Mouse (Mus musculus) heart, embryonic 10.5 days (tissue): ENCODE measurements around the gene Cd200r3. TPM values are rescaled to one million over a fixed set of nuclear protein-coding genes. Genes with fewer than 3 reads are reported as not detected.
A peak's percentile ranks its signal among the peaks of the same experiment; 100 is the strongest.

ENCODE experiments used
- DNase-seq: peaks from one replicate; pipeline ENCODE4 v3.0.0-alpha.2; 2017; ENCODE audit warnings: low spot score
- H3K27ac ChIP-seq: fragments of 300-500 bp; sonication (generic); 2 replicates; pipeline ENCODE4 v1.5.1; 2016; ENCODE audit warnings: mild to moderate bottlenecking
- H3K27me3 ChIP-seq: fragments of 300-500 bp; sonication (generic); 2 replicates; pipeline ENCODE4 v1.6.1; 2016; ENCODE audit warnings: mild to moderate bottlenecking; ENCODE audit not compliant: poor library complexity, insufficient read depth, severe bottlenecking
- H3K36me3 ChIP-seq: fragments of 300-500 bp; sonication (generic); 2 replicates; pipeline ENCODE4 v1.6.1; 2016; ENCODE audit warnings: mild to moderate bottlenecking, moderate library complexity
- H3K4me1 ChIP-seq: fragments of 300-500 bp; sonication (generic); 2 replicates; pipeline ENCODE4 v1.6.1; 2016; ENCODE audit warnings: mild to moderate bottlenecking
- H3K4me3 ChIP-seq: fragments of 300-500 bp; sonication (generic); 2 replicates; pipeline ENCODE4 v1.5.1; 2016; ENCODE audit warnings: mild to moderate bottlenecking, moderate library complexity
- H3K9me3 ChIP-seq: fragments of 300-500 bp; sonication (generic); 2 replicates; pipeline ENCODE4 v1.6.1; 2016; ENCODE audit warnings: mild to moderate bottlenecking, moderate library complexity
- WGBS: fragments of 180-500 bp; shearing (Covaris S2); methylation state at CpG from one replicate; pipeline ENCODE4 v1.1.7; 2016; 5-methylcytosine and 5-hydroxymethylcytosine counted together
- polyA plus RNA-seq: library from polyadenylated mRNA; unstranded; fragments of >200 nt; fragmentation: Nextera tagmentation; extraction: Ambion mirVana; gene quantifications from 2 replicates; pipeline ENCODE4 v1.2.1, GENCODE M21; 2016

Cd200r3 gene
- polyA plus RNA-seq, 1 experiment from 2014 or later, result 0.36 TPM

DNA sequence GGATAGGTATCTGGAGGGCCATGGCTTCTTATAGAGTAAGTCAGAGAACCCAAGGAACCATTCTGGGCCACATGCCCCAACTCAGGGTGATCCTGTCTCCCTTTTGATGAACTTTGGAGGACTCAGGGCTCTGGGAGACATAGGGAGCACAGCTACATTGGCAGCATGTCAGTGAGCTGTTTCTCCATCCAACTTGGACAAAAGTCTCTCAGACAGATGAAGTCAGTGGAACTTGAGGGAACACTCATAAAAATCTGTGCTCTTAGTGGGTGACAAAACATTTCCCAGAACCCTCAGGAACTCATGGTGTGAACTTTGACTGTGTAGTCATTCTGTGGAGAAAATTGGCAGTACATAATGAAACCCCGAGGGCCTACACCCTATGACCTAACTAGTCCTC lies 53.2 kb downstream of the Cd200r3 start:
- no peak for DNase-seq
- no peak overlapping the region for H3K27ac ChIP-seq
- WGBS, result 78% methylated on average over 1 of the region's 1 CpGs
- no peaks in the 10 kb centered on the region for H3K4me1 ChIP-seq
- H3K9me3 ChIP-seq, result no peaks in the 10 kb centered on the region
- no peaks in the 10 kb centered on the region for H3K27me3 ChIP-seq
- no peaks in the 10 kb centered on the region for H3K36me3 ChIP-seq
- H3K4me3 ChIP-seq, result no peak overlapping the region

DNA sequence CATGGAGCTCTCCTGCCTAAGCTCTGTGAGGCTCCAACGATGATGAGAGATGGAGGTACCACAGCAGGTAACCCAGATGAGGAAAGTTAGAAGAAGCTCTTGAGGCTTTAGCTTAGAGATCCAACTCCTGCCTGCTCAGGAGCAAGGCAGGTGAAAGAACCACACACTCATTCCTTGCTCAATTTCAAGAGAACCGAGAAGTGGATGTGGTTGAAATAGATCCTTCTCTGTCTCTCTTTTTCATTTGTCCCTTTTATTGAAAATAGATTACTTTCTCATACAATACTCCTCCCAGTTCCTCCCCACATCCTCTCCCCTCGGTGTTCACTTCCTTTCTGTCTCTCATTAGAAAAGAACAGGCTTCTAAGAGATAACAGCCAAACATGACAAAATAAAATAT lies 56.1 kb downstream of the Cd200r3 start:
- Histone ChIP-seq H3K27me3 (no peaks in the 10 kb centered on the region), H3K9me3 (no peaks in the 10 kb centered on the region), H3K36me3 (no peaks in the 10 kb centered on the region), H3K4me1 (no peaks in the 10 kb centered on the region), H3K27ac (no peak overlapping the region), H3K4me3 (no peak overlapping the region)
- WGBS, result 57% methylated on average over 3 of the region's 3 CpGs
- DNase-seq, result no peak

DNA sequence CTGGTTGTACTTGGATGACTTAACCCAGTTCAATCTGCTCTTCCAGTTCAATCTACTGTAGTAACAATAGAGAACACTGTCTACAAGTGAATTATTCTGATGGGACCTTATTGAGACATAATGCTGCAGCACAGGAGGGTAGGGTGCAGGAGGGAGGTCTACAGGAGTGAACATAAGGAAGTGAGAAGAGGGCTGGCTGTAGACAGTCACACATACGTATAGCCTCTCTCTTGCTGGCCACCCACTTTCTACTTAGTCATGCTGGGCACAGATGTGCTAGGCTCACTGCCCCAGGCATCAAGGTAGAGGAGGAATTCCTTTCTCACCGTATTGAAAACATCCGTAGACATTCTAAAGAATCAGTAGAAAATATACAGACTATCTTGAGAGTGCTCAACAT lies 61.0 kb downstream of the Cd200r3 start:
- H3K36me3 ChIP-seq, result no peaks in the 10 kb centered on the region
- no peak overlapping the region for H3K4me3 ChIP-seq
- no peak for DNase-seq
- no peaks in the 10 kb centered on the region for H3K9me3 ChIP-seq
- 76% methylated on average over 3 of the region's 3 CpGs for WGBS
- H3K4me1 ChIP-seq, result no peaks in the 10 kb centered on the region
- no peaks in the 10 kb centered on the region for H3K27me3 ChIP-seq
- H3K27ac ChIP-seq, result no peak overlapping the region

DNA sequence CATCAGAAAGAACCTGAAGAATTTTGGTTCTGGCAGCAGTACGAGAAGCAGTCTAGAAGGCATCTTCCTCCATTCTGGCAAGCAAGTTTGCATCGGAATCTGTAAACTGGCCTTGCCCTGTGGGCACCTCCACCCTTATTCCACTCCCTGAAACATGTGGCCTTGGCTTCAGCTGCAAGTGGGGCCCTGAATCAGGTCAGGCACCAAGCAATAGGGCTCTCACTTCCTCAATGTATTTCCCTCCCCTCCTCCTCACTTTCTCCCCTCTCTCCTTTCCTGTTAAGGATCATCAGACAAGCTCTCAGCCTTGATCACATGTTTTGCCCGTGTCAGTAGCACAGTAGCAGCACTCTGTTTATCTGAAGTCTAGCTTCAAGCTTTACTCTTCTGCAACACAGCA lies 61.8 kb downstream of the Cd200r3 start:
- Histone ChIP-seq H3K27me3 (no peaks in the 10 kb centered on the region), H3K36me3 (no peaks in the 10 kb centered on the region), H3K4me3 (no peak overlapping the region), H3K9me3 (no peaks in the 10 kb centered on the region), H3K4me1 (no peaks in the 10 kb centered on the region), H3K27ac (no peak overlapping the region)
- no peak for DNase-seq
- WGBS, result 68% methylated on average over 3 of the region's 3 CpGs

DNA sequence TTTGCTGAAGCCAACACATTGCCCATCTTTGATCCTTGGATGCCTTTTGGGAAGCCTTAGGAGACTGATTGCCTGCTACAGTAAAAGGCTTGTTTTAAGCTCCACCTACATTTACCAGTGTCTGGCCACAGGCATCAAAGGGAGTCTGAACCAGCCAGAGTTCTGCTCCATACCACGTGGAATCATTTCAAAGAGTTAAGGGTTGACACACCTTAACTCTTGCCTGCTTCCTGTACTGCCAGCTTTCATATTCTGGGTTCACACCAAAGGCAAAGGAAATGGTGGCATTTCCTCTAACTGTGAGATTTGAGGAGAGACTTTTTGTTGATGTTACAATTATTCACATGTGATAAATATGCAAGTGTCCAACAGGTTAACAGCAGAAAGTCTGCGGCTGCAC lies 63.5 kb downstream of the Cd200r3 start:
- H3K27ac ChIP-seq, result no peak overlapping the region
- H3K4me3 ChIP-seq, result no peak overlapping the region
- no peaks in the 10 kb centered on the region for H3K9me3 ChIP-seq
- H3K4me1 ChIP-seq, result no peaks in the 10 kb centered on the region
- no peak for DNase-seq
- H3K27me3 ChIP-seq, result no peaks in the 10 kb centered on the region
- H3K36me3 ChIP-seq, result no peaks in the 10 kb centered on the region
- WGBS, result 53% methylated on average over 2 of the region's 2 CpGs

DNA sequence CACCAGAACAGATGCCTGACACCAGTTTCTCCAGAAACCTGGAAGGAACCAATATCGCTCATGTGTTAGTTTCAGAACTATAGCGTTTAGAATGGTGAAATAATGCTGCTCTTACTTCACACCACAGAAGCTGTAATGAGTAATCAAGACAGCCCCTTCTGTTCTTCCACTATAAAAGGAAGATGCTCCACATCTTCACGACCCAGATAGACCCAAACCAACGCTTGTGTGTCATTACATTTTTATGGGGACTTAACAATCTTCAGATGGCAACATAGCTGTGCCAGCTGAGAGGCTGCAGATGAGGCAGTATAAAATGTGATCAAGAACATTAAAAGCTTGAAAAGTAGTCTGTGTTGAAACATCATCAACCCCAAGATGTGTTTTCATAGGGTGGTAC lies 64.3 kb downstream of the Cd200r3 start:
- H3K36me3 ChIP-seq, result no peaks in the 10 kb centered on the region
- H3K27ac ChIP-seq, result no peak overlapping the region
- no peaks in the 10 kb centered on the region for H3K27me3 ChIP-seq
- 83% methylated on average over 4 of the region's 4 CpGs for WGBS
- DNase-seq, result no peak
- no peaks in the 10 kb centered on the region for H3K9me3 ChIP-seq
- no peaks in the 10 kb centered on the region for H3K4me1 ChIP-seq
- H3K4me3 ChIP-seq, result no peak overlapping the region

DNA sequence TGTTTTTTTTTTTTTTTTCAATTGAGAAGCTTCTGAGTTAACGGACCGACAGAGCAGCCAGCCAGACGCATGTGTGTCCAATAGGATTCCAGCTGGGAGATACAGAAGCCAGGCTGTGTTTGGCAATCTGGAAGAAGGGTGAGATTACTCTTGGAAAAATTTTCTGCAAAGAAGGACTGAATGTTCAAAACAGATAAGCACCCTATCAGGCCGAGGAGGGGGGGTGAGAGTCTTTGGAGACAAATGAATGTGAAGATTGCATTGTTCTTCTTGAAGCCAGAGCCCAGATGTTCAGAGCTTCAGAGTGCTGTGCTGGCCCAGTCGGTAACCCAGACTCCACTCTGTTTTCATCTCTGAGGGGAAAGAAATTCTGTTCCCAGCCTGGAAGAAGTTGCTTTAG lies 66.2 kb downstream of the Cd200r3 start:
- peak; percentile 76 for DNase-seq
- H3K27ac ChIP-seq, result no peak overlapping the region
- H3K27me3 ChIP-seq, result no peaks in the 10 kb centered on the region
- H3K36me3 ChIP-seq, result no peaks in the 10 kb centered on the region
- H3K9me3 ChIP-seq, result no peaks in the 10 kb centered on the region
- H3K4me3 ChIP-seq, result no peak overlapping the region
- no peaks in the 10 kb centered on the region for H3K4me1 ChIP-seq
- 31% methylated on average over 5 of the region's 5 CpGs for WGBS

DNA sequence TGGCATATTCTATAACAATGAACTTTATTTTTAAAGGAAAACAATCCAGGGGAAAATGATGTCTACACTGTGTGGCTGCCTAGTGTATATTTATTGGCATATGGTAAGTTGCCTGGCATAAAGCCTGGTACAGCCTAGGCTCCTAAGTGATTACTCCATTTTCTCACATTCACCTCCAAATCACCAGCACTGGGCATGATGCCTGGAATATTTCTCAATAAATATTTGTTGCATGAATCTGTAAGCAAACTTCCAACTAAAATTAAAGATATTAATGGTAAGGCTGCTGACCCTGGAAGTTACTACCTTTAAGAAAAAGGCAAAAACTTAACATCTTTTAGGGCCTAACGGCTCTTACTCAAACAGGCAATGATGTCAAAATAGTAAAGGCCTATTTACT lies 72.1 kb downstream of the Cd200r3 start:
- no peaks in the 10 kb centered on the region for H3K4me1 ChIP-seq
- no peaks in the 10 kb centered on the region for H3K27me3 ChIP-seq
- no peaks in the 10 kb centered on the region for H3K36me3 ChIP-seq
- H3K4me3 ChIP-seq, result no peak overlapping the region
- H3K27ac ChIP-seq, result no peak overlapping the region
- 85% methylated on average over 1 of the region's 1 CpGs for WGBS
- DNase-seq, result no peak
- no peaks in the 10 kb centered on the region for H3K9me3 ChIP-seq

DNA sequence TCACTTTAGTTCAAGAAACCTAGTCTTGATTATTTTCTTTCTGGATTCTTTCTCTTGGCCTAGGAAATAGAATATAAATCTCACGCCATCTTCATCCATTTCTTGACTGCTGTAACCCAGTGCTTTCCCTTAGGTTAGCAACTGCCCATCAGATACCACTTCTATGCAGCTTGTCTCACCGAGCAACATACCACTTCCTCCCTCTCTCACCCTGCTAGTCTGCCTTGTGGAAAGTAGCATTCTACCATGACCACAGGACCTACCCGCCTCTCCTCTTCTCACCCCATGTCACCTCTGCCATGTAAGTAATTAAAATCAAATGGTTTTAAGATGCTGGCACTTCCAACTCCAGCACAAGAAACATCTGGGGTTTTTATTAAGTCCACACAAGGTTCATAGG lies 73.0 kb downstream of the Cd200r3 start:
- Histone ChIP-seq H3K36me3 (no peaks in the 10 kb centered on the region), H3K27me3 (no peaks in the 10 kb centered on the region), H3K9me3 (no peaks in the 10 kb centered on the region), H3K27ac (no peak overlapping the region), H3K4me1 (no peaks in the 10 kb centered on the region), H3K4me3 (no peak overlapping the region)
- WGBS, result 59% methylated on average over 3 of the region's 3 CpGs
- DNase-seq, result no peak

DNA sequence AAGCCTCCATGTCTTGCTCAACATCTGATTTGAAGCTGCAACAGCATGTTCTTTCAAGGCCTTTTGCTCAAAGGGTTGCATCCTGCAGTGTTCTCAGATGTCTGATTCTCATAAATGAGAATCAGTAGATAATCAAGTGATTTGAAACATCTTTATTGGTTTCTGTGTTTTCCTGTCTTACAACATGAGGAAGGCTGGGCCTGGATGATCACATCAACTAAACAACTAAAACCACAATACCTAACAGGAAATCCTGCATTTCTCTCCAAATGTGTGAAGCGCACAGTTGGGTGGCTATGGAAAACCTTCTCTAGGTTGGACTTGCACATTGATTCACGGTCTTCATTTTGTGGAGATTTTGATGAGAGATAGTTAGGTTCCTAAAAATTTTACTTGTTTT lies 75.4 kb downstream of the Cd200r3 start:
- 77% methylated on average over 2 of the region's 2 CpGs for WGBS
- Histone ChIP-seq H3K4me3 (no peak overlapping the region), H3K36me3 (no peaks in the 10 kb centered on the region), H3K4me1 (no peaks in the 10 kb centered on the region), H3K27ac (no peak overlapping the region), H3K27me3 (no peaks in the 10 kb centered on the region), H3K9me3 (no peaks in the 10 kb centered on the region)
- no peak for DNase-seq

DNA sequence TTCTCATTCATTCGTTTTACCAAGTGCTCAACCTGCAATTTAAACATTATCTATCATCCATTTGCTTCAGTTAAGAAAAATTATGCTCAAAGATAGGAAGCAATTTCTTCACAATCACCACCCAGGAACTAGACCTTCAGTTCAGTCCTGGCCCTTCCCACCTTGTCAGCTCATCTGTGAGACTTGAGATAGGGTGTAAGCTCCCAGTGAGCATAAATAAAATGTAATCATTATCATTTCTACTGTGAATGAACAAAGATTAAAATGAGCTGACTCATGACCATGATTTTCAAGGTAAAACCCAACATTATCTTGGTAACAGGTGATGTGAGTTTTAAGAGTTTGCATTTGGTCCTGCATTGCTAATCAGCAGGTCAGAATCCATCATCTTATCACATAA lies 76.6 kb downstream of the Cd200r3 start:
- Histone ChIP-seq H3K36me3 (no peaks in the 10 kb centered on the region), H3K4me1 (no peaks in the 10 kb centered on the region), H3K9me3 (no peaks in the 10 kb centered on the region), H3K27ac (no peak overlapping the region), H3K27me3 (no peaks in the 10 kb centered on the region), H3K4me3 (no peak overlapping the region)
- 84% methylated on average over 1 of the region's 1 CpGs for WGBS
- DNase-seq, result no peak

DNA sequence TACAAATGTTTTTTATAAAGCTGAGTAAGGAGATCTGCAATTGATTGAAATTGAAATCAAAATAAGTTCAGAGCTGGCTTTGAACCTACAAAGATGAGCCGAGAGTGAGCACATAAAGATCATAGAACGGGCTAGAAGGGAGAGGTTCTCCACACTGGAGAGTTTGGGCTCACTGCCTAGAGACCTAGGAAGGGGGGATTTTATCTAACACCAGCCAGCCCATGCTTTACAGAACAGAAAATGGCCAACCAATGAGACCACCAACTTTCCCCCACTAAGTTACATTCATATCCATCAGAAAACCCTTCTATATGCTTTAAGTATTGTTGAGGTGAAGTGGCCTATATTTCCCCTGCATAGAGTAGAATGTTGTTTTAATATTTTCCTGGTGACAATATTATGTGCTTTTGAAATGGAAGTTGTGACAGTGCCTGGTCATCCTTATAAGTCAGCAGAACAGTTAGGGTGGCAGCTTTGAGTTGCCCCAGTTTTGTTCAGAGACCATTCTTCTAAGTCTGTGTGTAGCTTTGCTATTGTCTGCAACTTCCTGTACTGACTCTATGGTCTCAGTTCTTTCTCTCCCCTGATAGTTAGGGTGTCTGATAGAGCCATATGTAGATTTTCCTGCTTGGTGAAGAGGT lies 77.3 kb downstream of the Cd200r3 start:
- no peak overlapping the region for H3K4me3 ChIP-seq
- no peaks in the 10 kb centered on the region for H3K27me3 ChIP-seq
- H3K9me3 ChIP-seq, result no peaks in the 10 kb centered on the region
- no peaks in the 10 kb centered on the region for H3K36me3 ChIP-seq
- DNase-seq, result no peak
- H3K27ac ChIP-seq, result no peak overlapping the region
- WGBS, result 71% methylated on average over 2 of the region's 2 CpGs
- H3K4me1 ChIP-seq, result no peaks in the 10 kb centered on the region

DNA sequence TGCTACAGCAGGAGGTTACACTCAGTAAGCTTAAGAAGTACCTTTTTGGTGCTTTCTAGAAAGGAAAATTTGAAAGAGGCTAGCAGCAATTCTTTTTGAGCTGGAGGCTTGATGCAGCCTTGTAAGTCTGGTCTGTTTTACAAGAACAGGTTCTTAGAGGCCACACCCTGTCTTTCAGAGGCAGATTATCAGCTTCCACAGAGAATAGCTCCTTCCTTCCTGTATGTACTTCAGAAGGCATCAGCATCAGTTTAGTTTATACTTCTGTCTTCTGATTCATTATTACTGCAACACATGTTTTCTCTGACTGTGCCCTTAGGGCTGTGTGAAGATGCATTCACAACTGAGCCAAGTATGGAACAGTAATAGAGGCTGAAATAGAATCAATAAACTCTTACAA lies 78.0 kb downstream of the Cd200r3 start:
- no peaks in the 10 kb centered on the region for H3K9me3 ChIP-seq
- H3K4me1 ChIP-seq, result no peaks in the 10 kb centered on the region
- no peaks in the 10 kb centered on the region for H3K36me3 ChIP-seq
- no peak for DNase-seq
- no peak overlapping the region for H3K4me3 ChIP-seq
- H3K27me3 ChIP-seq, result no peaks in the 10 kb centered on the region
- H3K27ac ChIP-seq, result no peak overlapping the region

DNA sequence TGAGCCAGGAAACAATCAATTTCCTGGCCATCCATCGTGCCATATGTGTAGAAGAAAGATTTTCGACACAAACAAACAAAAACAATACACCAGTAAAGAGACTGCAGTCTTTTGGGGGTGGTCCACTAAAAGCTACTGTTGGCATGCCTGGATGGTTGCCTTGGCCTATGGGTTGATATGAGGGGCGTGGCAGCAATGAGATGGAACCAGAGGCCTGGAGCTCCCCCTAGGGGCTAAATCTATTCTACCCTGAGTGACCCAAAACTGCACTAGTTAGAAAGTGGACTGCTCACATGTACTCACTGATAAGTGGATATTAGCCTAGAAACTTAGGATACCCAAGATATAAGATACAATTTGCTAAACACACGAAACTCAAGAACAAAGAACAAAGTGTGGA lies 80.4 kb downstream of the Cd200r3 start:
- no peak overlapping the region for H3K27ac ChIP-seq
- H3K9me3 ChIP-seq, result no peaks in the 10 kb centered on the region
- whole genome bisulfite sequencing, result 55% methylated on average over 4 of the region's 4 CpGs
- DNase-seq, result no peak
- H3K4me1 ChIP-seq, result no peaks in the 10 kb centered on the region
- H3K4me3 ChIP-seq, result no peak overlapping the region
- H3K36me3 ChIP-seq, result no peaks in the 10 kb centered on the region
- H3K27me3 ChIP-seq, result no peaks in the 10 kb centered on the region
